ENCODE assay signal across 26 mouse cellular contexts in the genomic region with DNA sequence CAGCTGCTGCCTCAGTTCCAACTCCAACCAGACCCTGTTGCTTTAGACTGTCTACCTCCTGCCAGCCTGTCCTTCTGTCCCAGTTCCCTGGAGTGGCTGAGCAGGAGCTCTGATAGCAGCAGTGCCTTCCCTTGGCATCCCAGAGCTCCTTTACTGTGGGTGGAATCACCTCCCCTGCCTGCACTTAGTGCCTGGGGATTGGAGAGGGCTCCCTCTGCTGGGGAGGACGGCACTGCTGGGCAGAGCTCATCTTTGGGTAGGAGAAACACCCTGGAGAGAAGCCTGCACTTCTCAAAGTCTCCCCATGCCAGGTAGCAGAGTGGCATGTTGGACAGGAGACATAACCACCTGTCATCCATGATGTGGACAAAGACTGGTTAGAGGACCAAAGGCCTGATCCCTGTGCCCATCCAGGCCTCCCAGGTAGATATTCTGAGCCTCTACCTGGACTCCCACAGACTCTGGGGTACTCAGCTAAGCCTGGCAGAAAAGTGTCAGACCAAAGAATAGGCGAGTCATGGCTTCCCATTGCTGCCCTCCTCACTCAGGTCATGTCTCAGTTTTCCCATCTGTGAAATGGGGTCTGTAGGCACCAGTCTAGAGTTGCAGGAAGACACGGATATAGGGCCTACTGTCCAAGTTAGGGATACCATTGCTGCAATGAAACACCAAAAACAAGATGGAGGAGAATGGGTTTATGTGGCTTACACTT. TPM values are rescaled to one million over a fixed set of nuclear protein-coding genes. Genes with fewer than 3 reads are reported as not detected.
"Had no signal": no experiment of that assay in that cellular context is flagged by ENCODE, and none has a peak within 500 bp of the region (broad histone marks: within the 10 kb centered on the region; RNA-seq: fewer than 3 reads in every experiment).

No protein-coding gene starts in this region.

RNA-seq across cellular contexts. Expression of gene Tcl1b2, which starts 16.2 kb away (rescaled TPM):
- total RNA-seq: layer of hippocampus, adult 8-10 months; layer of hippocampus, postnatal 10 days; layer of hippocampus, postnatal 36 days; left cerebral cortex, adult 2 months; left cerebral cortex, postnatal 10 days; left cerebral cortex, postnatal 36 days; monocyte, adult 5-6 weeks had no signal
- polyA plus RNA-seq: kidney, adult 2 months; kidney, embryonic 14.5 days; kidney, postnatal 0 days; large intestine, adult 2 months; limb, embryonic 12.5 days; limb, embryonic 15.5 days; liver, embryonic 11.5 days; liver, embryonic 15.5 days; lung, embryonic 15.5 days; midbrain, embryonic 10.5 days; midbrain, embryonic 13.5 days; midbrain, embryonic 16.5 days; myocyte; neural tube, embryonic 13.5 days; small intestine, adult 2 months; spleen, adult 2 months; stomach, embryonic 16.5 days; urinary bladder, adult 2 months had no signal

RNA-seq across cellular contexts. Expression of gene Tcl1b1, which starts 29.8 kb away (rescaled TPM):
- total RNA-seq: layer of hippocampus, adult 8-10 months; layer of hippocampus, postnatal 10 days; layer of hippocampus, postnatal 36 days; left cerebral cortex, adult 2 months; left cerebral cortex, postnatal 10 days; left cerebral cortex, postnatal 36 days; monocyte, adult 5-6 weeks had no signal
- polyA plus RNA-seq: kidney, adult 2 months; kidney, embryonic 14.5 days; kidney, postnatal 0 days; large intestine, adult 2 months; limb, embryonic 12.5 days; limb, embryonic 15.5 days; liver, embryonic 11.5 days; liver, embryonic 15.5 days; lung, embryonic 15.5 days; midbrain, embryonic 10.5 days; midbrain, embryonic 13.5 days; midbrain, embryonic 16.5 days; myocyte; neural tube, embryonic 13.5 days; small intestine, adult 2 months; spleen, adult 2 months; stomach, embryonic 16.5 days; testis, adult 2 months; urinary bladder, adult 2 months had no signal

RNA-seq across cellular contexts. Expression of gene Tcl1b5, which starts 46.5 kb away (rescaled TPM):
- total RNA-seq: layer of hippocampus, adult 8-10 months; layer of hippocampus, postnatal 10 days; layer of hippocampus, postnatal 36 days; left cerebral cortex, adult 2 months; left cerebral cortex, postnatal 10 days; left cerebral cortex, postnatal 36 days; monocyte, adult 5-6 weeks had no signal
- polyA plus RNA-seq: kidney, adult 2 months; kidney, embryonic 14.5 days; kidney, postnatal 0 days; large intestine, adult 2 months; limb, embryonic 12.5 days; limb, embryonic 15.5 days; liver, embryonic 11.5 days; liver, embryonic 15.5 days; lung, embryonic 15.5 days; midbrain, embryonic 10.5 days; midbrain, embryonic 13.5 days; midbrain, embryonic 16.5 days; neural tube, embryonic 13.5 days; small intestine, adult 2 months; spleen, adult 2 months; stomach, embryonic 16.5 days; testis, adult 2 months; urinary bladder, adult 2 months had no signal
